In genomic region chr3:136791946-136792345, GRCm38 (mm10) we compare ENCODE assay signal across 12 mouse cellular contexts.
DNase-seq lines count a peak whose midpoint lies in the region; ATAC-seq and TF ChIP-seq lines count a peak whose summit lies in the region.
"Had no signal": no experiment of that assay in that cellular context is flagged by ENCODE, and none has a peak within 500 bp of the region (broad histone marks: within the 10 kb centered on the region; RNA-seq: fewer than 3 reads in every experiment).

No protein-coding gene starts in this region.

- H3K9me3 ChIP-seq in hindbrain, embryonic 15.5 days, result no peaks in the 10 kb centered on the region
- no peaks in the 10 kb centered on the region for H3K9me3 ChIP-seq in hindbrain, embryonic 11.5 days (ENCODE audit: control insufficient read depth, low read length)
- H3K9me3 ChIP-seq in lung, postnatal 0 days (ENCODE audit: low read length), result no peaks in the 10 kb centered on the region
- no peaks in the 10 kb centered on the region for H3K9me3 ChIP-seq in ES-E14 (ENCODE audit: control insufficient read depth, insufficient read depth, low read depth, low read length)
- no peaks in the 10 kb centered on the region for H3K9me3 ChIP-seq in midbrain, embryonic 15.5 days
- H3K9me3 ChIP-seq: forebrain, embryonic 12.5 days had no signal

- no peak for DNase-seq in hindbrain, embryonic 11.5 days (ENCODE audit: low spot score)
- DNase-seq in lung, postnatal 0 days (ENCODE audit: low spot score), result no peak
- DNase-seq in lung, adult 18-20 months, result no peak
- no peak for DNase-seq in ES-E14 (ENCODE audit: low read depth, low spot score)
- DNase-seq in adipocyte (ENCODE audit: low spot score), result no peak
- DNase-seq: gastrocnemius, adult 2 months; kidney, adult 18-20 months; lung, postnatal 36 days had no signal

- H3K4me2 ChIP-seq in hindbrain, embryonic 15.5 days, result no peak overlapping the region
- H3K4me2 ChIP-seq in hindbrain, embryonic 11.5 days (replicated peaks; ENCODE audit: low read depth, low read length), result no peak overlapping the region
- H3K4me2 ChIP-seq in lung, postnatal 0 days (replicated peaks; ENCODE audit: low read depth, low read length), result no peak overlapping the region
- no peak overlapping the region for H3K4me2 ChIP-seq in midbrain, embryonic 15.5 days
- H3K4me2 ChIP-seq: forebrain, embryonic 12.5 days had no signal

- H3K36me3 ChIP-seq in hindbrain, embryonic 15.5 days, result no peaks in the 10 kb centered on the region
- no peaks in the 10 kb centered on the region for H3K36me3 ChIP-seq in hindbrain, embryonic 11.5 days (ENCODE audit: control insufficient read depth, insufficient read depth, low read length)
- no peaks in the 10 kb centered on the region for H3K36me3 ChIP-seq in lung, postnatal 0 days (ENCODE audit: insufficient read depth, low read length)
- H3K36me3 ChIP-seq in ES-E14 (ENCODE audit: control insufficient read depth, insufficient read depth, low read length, poor library complexity, severe bottlenecking), result no peaks in the 10 kb centered on the region
- H3K36me3 ChIP-seq in midbrain, embryonic 15.5 days (replicated peaks), result no peaks in the 10 kb centered on the region
- H3K36me3 ChIP-seq: forebrain, embryonic 12.5 days had no signal

- H3K4me3 ChIP-seq in hindbrain, embryonic 15.5 days, result no peak overlapping the region
- no peak overlapping the region for H3K4me3 ChIP-seq in hindbrain, embryonic 11.5 days (ENCODE audit: low read depth, low read length)
- no peak overlapping the region for H3K4me3 ChIP-seq in lung, postnatal 0 days (ENCODE audit: low read depth, low read length)
- H3K4me3 ChIP-seq in ES-E14 (ENCODE audit: insufficient read depth in 1 of 2, low read depth in 1 of 2, low read length in 2 of 2, poor library complexity in 1 of 2, severe bottlenecking in 1 of 2), result no peak overlapping the region
- no peak overlapping the region for H3K4me3 ChIP-seq in midbrain, embryonic 15.5 days
- H3K4me3 ChIP-seq: forebrain, embryonic 12.5 days; gastrocnemius, adult 2 months had no signal

- peak; percentile 31 for TF ChIP-seq CTCF in lung, postnatal 0 days (IDR thresholded peaks at IDR 0.05)

- WGBS in hindbrain, embryonic 15.5 days, result 86% methylated on average over 2 of the region's 2 CpGs
- 96% methylated on average over 2 of the region's 2 CpGs for WGBS in hindbrain, embryonic 11.5 days
- 88% methylated on average over 2 of the region's 2 CpGs for WGBS in lung, postnatal 0 days
- 81% methylated on average over 2 of the region's 2 CpGs for WGBS in midbrain, embryonic 15.5 days

- ATAC-seq in hindbrain, embryonic 15.5 days (ENCODE audit: low FRiP score, low read depth), result 0 out of 2 replicates have a peak, but pooled peaks have one; percentile 10
- ATAC-seq in hindbrain, embryonic 11.5 days (ENCODE audit: low FRiP score), result no peak
- ATAC-seq in lung, postnatal 0 days, result no peak
- peak; percentile 27; the same call in 1 of the 2 replicates for ATAC-seq in midbrain, embryonic 15.5 days (replicated peaks)
- ATAC-seq in CD4-positive, CD25-positive, alpha-beta regulatory T cell, adult 4 months, result no peak

- TF ChIP-seq EP300 in lung, postnatal 0 days (IDR thresholded peaks at IDR 0.05), result no peak

- peaks cover 27% of the 10 kb centered on the region for H3K4me1 ChIP-seq in hindbrain, embryonic 15.5 days (replicated peaks)
- H3K4me1 ChIP-seq in hindbrain, embryonic 11.5 days (replicated peaks; ENCODE audit: control insufficient read depth, insufficient read depth, low read length), result no peaks in the 10 kb centered on the region; the same call in 1 of the 2 replicates
- H3K4me1 ChIP-seq in lung, postnatal 0 days (ENCODE audit: insufficient read depth, low read depth, low read length), result peaks cover 6% of the 10 kb centered on the region; the same call in 1 of the 2 replicates
- no peaks in the 10 kb centered on the region; a peak in 1 of 4 replicates for H3K4me1 ChIP-seq in ES-E14 (ENCODE audit: control insufficient read depth in 2 of 2, insufficient read depth in 2 of 2, low read length in 2 of 2, poor library complexity in 1 of 2)
- peaks cover 17% of the 10 kb centered on the region for H3K4me1 ChIP-seq in midbrain, embryonic 15.5 days

- no peaks in the 10 kb centered on the region for H3K27me3 ChIP-seq in hindbrain, embryonic 15.5 days
- H3K27me3 ChIP-seq in hindbrain, embryonic 11.5 days (ENCODE audit: control insufficient read depth, insufficient read depth, low read length), result no peaks in the 10 kb centered on the region
- no peaks in the 10 kb centered on the region for H3K27me3 ChIP-seq in lung, postnatal 0 days (replicated peaks; ENCODE audit: insufficient read depth, low read length)
- no peaks in the 10 kb centered on the region for H3K27me3 ChIP-seq in midbrain, embryonic 15.5 days (replicated peaks)
- H3K27me3 ChIP-seq: forebrain, embryonic 12.5 days had no signal

- H3K27ac ChIP-seq in hindbrain, embryonic 15.5 days (replicated peaks), result no peak overlapping the region
- H3K27ac ChIP-seq in hindbrain, embryonic 11.5 days (ENCODE audit: low read depth, low read length), result no peak overlapping the region
- no peak overlapping the region for H3K27ac ChIP-seq in lung, postnatal 0 days (ENCODE audit: low read length)
- H3K27ac ChIP-seq in ES-E14 (ENCODE audit: insufficient read depth, low read depth, low read length, poor library complexity, severe bottlenecking), result no peak overlapping the region
- H3K27ac ChIP-seq in midbrain, embryonic 15.5 days, result no peak overlapping the region
- H3K27ac ChIP-seq: forebrain, embryonic 12.5 days had no signal

- no peak overlapping the region for H3K9ac ChIP-seq in hindbrain, embryonic 15.5 days
- no peak overlapping the region for H3K9ac ChIP-seq in hindbrain, embryonic 11.5 days (ENCODE audit: low read depth, low read length)
- no peak overlapping the region for H3K9ac ChIP-seq in lung, postnatal 0 days (replicated peaks; ENCODE audit: low read depth)
- no peak overlapping the region for H3K9ac ChIP-seq in ES-E14 (ENCODE audit: insufficient read depth, low read depth, low read length, poor library complexity, severe bottlenecking)
- H3K9ac ChIP-seq in midbrain, embryonic 15.5 days, result no peak overlapping the region
- H3K9ac ChIP-seq: forebrain, embryonic 12.5 days had no signal

- in situ Hi-C loops in ES-E14 (cut with MboI; ENCODE audit: low sequenced_read_pairs in 2 of 2, unreplicated experiment in 2 of 2), result no loop called here

TF ChIP-seq in ES-E14, 5 proteins besides CTCF, POLR2A, EP300 and RAD21:
- no peak for TF ChIP-seq CHD2 (IDR thresholded peaks at IDR 0.05; ENCODE audit: low read depth, low read length)
- TF ChIP-seq ZNF384 (IDR thresholded peaks at IDR 0.05; ENCODE audit: low read depth, low read length), result no peak
- TF ChIP-seq HCFC1 (IDR thresholded peaks at IDR 0.05; ENCODE audit: borderline replicate concordance, insufficient read depth, low read length), result no peak
- TF ChIP-seq MAFK (IDR thresholded peaks at IDR 0.05; ENCODE audit: insufficient read depth, low read depth, low read length), result peak; percentile 85
- TF ChIP-seq ZC3H11A (IDR thresholded peaks at IDR 0.05; ENCODE audit: borderline replicate concordance, low read depth, low read length), result no peak

Comparison
In these comparisons a context has a peak if more than half of its experiments do, and no peak if none do; other contexts are left out.
1. ATAC-seq: peak in hindbrain, embryonic 15.5 days (single experiment) and midbrain, embryonic 15.5 days (single experiment); none in hindbrain, embryonic 11.5 days (single experiment), lung, postnatal 0 days (single experiment) and CD4-positive, CD25-positive, alpha-beta regulatory T cell, adult 4 months (single experiment).